Mouse (Mus musculus) heart, postnatal 0 days (tissue): Measurements from ENCODE around the gene Kcnj6.

Experiments
- CTCF ChIP-seq: IDR thresholded peaks from 2 replicates; pipeline ENCODE4 v1.5.1; 2016; ENCODE audit warnings: antibody characterized with exemption, control low read depth, low read depth
- EP300 ChIP-seq: IDR thresholded peaks from 2 replicates; pipeline ENCODE4 v1.6.1; 2016; ENCODE audit warnings: antibody characterized with exemption, low read depth

GRCm38 (mm10) chr16:94789958-94790357, 207.5 kb downstream of the Kcnj6 start:
- peak; percentile 84 for TF ChIP-seq CTCF
- no peak for TF ChIP-seq EP300
